Mouse (Mus musculus) stomach, postnatal 0 days (tissue): ENCODE data around the gene Gm11099. TPM values are rescaled to one million over a fixed set of nuclear protein-coding genes. Genes with fewer than 3 reads are reported as not detected.

Experiments
- ATAC-seq: fragments of 200-750 bp; cut with Nextera tagmentation; 2 replicates; pipeline ENCODE4 v1.8.0; 2017; ENCODE audit not compliant: low FRiP score, low TSS enrichment
- DNase-seq: peaks from one replicate; pipeline ENCODE4 v3.0.0-alpha.2; 2016; ENCODE audit warnings: low spot score
- H3K27ac ChIP-seq: fragments of 300-500 bp; sonication (generic); replicated peaks from 2 replicates; pipeline ENCODE4 v1.5.1; 2014; ENCODE audit warnings: mild to moderate bottlenecking, control low read depth
- H3K27me3 ChIP-seq: fragments of 300-500 bp; sonication (generic); 2 replicates; pipeline ENCODE4 v1.6.1; 2014; ENCODE audit warnings: low read length; ENCODE audit not compliant: control insufficient read depth, insufficient read depth
- H3K36me3 ChIP-seq: fragments of 300-500 bp; sonication (generic); 2 replicates; pipeline ENCODE4 v1.6.1; 2014; ENCODE audit warnings: low read length, mixed read lengths; ENCODE audit not compliant: control insufficient read depth, insufficient read depth
- H3K4me1 ChIP-seq: fragments of 300-500 bp; sonication (generic); replicated peaks from 2 replicates; pipeline ENCODE4 v1.6.1; 2014; ENCODE audit warnings: antibody characterized with exemption; ENCODE audit not compliant: control insufficient read depth, insufficient read depth
- H3K4me2 ChIP-seq: fragments of 300-500 bp; sonication (generic); replicated peaks from 2 replicates; pipeline ENCODE4 v1.6.1; 2014; ENCODE audit warnings: low read depth, mild to moderate bottlenecking, control low read depth, moderate library complexity
- H3K4me3 ChIP-seq: fragments of 300-500 bp; sonication (generic); 2 replicates; pipeline ENCODE4 v1.5.1; 2014; ENCODE audit warnings: low read depth, low read length, control low read depth
- H3K9ac ChIP-seq: fragments of 300-500 bp; sonication (generic); 2 replicates; pipeline ENCODE4 v1.6.1; 2014; ENCODE audit warnings: mild to moderate bottlenecking, low read length, control low read depth, mixed read lengths
- H3K9me3 ChIP-seq: fragments of 300-500 bp; sonication (generic); 2 replicates; pipeline ENCODE4 v1.6.1; 2016; ENCODE audit warnings: low read length; ENCODE audit not compliant: control insufficient read depth
- CTCF ChIP-seq: IDR thresholded peaks from 2 replicates; pipeline ENCODE4 v1.5.1; 2016; ENCODE audit warnings: antibody characterized with exemption, low read depth, mild to moderate bottlenecking, moderate library complexity
- EP300 ChIP-seq: optimal IDR thresholded peaks from 2 replicates; pipeline ENCODE3; 2016; ENCODE audit warnings: antibody characterized with exemption
- WGBS: fragments of 180-500 bp; shearing (Covaris S2); extraction: QIAGEN DNeasy Blood & Tissue Kit; methylation state at CpG from one replicate; pipeline ENCODE4 v1.1.7; 2014; 5-methylcytosine and 5-hydroxymethylcytosine counted together
- polyA plus RNA-seq: library from polyadenylated mRNA; unstranded; fragments of >200 nt; fragmentation: Nextera tagmentation; extraction: Ambion mirVana; gene quantifications from 2 replicates; pipeline ENCODE4 v1.2.1, GENCODE M21; 2015

Gm11099 gene
- polyA plus RNA-seq: not detected in 2 replicates

DNA sequence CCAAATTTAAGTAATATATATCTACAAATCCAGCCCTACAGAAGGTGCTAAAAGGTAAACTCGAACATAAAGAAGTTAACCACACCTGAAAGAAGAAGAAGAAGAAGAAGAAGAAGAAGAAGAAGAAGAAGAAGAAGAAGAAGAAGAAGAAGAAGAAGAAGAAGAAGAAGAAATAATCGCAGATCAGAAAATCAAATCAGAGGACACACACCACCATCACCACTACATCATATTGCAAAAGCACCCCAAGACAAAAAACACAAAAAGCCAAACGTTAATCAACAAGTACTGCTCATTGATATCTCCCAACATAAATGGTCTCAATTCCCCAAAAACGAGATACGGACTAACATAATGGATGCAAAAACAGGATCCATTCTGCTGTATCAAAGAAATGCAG is at the start of gene Gm11099:
TSS of gene Gm11099 (plus strand) at position 301 of the 400 bp plus-strand sequence.
- Histone ChIP-seq H3K9me3 (no peaks in the 10 kb centered on the region), H3K36me3 (no peaks in the 10 kb centered on the region), H3K4me3 (no peak within 1 kb of the TSS), H3K4me1 (no peaks in the 10 kb centered on the region), H3K27ac (no peak within 1 kb of the TSS), H3K27me3 (no peaks in the 10 kb centered on the region), H3K9ac (no peak within 1 kb of the TSS), H3K4me2 (no peak within 1 kb of the TSS)
- DNase-seq (no peak), ATAC-seq (no peak)
- TF ChIP-seq CTCF (no peak), EP300 (no peak)
- WGBS: 91% methylated on average over 5 of the region's 5 CpGs

DNA sequence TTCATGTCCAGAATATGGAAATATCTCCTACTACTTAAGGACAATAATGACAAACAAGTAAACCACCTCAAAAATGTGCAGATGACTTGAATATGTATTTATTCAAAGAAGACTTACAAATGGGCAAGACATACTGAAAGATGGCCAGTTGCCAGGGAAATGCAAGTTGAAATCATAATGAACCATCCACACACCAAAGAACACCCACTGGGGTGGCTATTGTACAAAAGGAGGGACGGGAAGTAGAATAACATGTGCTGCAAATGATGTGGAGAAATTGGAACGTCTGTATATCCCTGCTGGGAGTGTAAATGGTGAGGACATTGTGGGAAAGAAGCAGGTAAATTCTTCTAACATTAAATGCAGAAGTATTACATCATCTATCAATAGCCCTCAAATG is 46.3 kb upstream of the Gm11099 start:
- Histone ChIP-seq H3K4me2 (no peak overlapping the region), H3K27me3 (no peaks in the 10 kb centered on the region), H3K27ac (no peak overlapping the region), H3K9me3 (no peaks in the 10 kb centered on the region), H3K9ac (no peak overlapping the region), H3K4me3 (no peak overlapping the region), H3K36me3 (no peaks in the 10 kb centered on the region), H3K4me1 (no peaks in the 10 kb centered on the region)
- DNase-seq (no peak), ATAC-seq (no peak)
- 46% methylated on average over 2 of the region's 2 CpGs for WGBS
- TF ChIP-seq CTCF (no peak), EP300 (no peak)

DNA sequence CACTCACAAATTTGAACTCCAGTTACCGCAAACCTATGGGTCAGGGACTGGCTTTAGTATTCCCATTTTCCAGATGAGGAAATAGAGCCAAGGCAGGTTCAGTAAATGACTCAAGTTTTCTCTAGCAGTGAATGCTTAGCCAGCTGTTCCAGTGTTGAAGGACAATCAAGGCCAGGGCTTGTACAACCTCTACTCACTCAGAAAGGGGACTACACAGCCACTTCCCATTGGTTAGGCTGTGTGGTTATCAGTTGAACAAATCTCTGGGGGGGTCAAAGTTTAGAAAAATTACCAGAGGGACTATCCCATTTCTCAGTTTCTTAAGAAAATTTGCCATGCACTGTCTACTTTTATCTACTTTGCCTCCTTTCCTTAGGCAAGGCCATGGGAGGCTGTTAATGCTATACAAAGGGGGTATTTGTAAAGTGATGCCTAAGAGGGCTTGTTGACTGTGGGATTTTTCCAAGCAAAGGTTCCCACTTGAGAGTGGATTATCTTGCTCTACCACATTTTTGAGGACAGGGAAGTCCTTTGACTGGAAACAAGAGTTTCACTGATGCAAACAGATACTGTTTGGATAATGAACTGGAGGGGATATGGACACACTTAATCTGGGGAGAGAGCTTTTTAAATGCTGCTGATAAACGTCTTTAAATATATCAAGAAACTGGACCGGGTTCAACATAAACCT is 30.2 kb upstream of the Gm11099 start:
- TF ChIP-seq EP300: peak; percentile 69
- TF ChIP-seq CTCF: no peak
- ATAC-seq: peak; percentile 60
- no peaks in the 10 kb centered on the region for H3K9me3 ChIP-seq
- no peak for DNase-seq
- no peak overlapping the region for H3K9ac ChIP-seq
- H3K27ac ChIP-seq: peak overlapping the region; percentile 53
- H3K4me3 ChIP-seq: no peak overlapping the region
- no peaks in the 10 kb centered on the region for H3K4me1 ChIP-seq
- H3K4me2 ChIP-seq: no peak overlapping the region
- WGBS: 47% methylated on average over 3 of the region's 3 CpGs
- no peaks in the 10 kb centered on the region for H3K27me3 ChIP-seq
- no peaks in the 10 kb centered on the region for H3K36me3 ChIP-seq

DNA sequence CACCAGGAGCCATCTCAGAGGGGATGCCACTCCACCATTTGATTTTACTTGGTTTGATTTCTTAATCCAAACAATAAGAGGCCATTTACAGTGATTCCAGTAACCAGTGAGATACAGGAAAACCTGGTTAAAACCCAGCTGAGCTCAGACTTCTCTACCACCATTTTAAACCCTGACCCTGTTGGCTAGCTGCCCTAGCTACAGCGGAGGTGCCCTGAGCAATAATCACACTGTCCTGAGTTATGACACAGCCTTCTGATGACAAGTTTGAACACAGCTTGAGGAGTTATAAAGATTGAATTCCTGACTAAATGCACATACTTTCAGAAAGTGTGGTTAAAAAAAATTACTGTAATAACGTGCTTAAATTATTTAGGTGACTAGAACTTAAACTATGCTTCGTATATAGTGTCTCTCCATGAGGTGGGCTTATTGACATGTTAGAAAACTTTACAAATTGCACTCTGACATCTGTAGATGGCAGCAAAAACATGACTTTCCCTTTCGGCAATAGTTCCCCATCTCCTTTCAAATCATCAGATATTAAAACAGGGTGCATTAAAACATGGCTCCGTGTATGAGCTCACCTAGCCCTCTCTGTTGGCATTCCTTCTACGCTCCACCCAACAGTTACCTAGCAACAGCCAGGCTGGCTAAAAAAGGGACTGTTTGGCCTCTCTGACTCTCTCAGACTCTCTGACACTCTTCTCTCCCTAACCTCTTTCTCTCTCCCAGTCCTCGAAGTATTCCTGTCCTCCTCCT is 29.1 kb upstream of the Gm11099 start:
- H3K4me1 ChIP-seq: no peaks in the 10 kb centered on the region
- no peaks in the 10 kb centered on the region for H3K36me3 ChIP-seq
- no peak overlapping the region for H3K9ac ChIP-seq
- ATAC-seq: peak; percentile 88
- H3K9me3 ChIP-seq: no peaks in the 10 kb centered on the region
- TF ChIP-seq EP300: no peak
- peak; percentile 55 for TF ChIP-seq CTCF
- no peak overlapping the region for H3K4me3 ChIP-seq
- no peaks in the 10 kb centered on the region for H3K27me3 ChIP-seq
- no peak overlapping the region for H3K4me2 ChIP-seq
- peak overlapping the region; percentile 53 for H3K27ac ChIP-seq
- WGBS: 35% methylated on average over 7 of the region's 7 CpGs
- peak; percentile 54 for DNase-seq

DNA sequence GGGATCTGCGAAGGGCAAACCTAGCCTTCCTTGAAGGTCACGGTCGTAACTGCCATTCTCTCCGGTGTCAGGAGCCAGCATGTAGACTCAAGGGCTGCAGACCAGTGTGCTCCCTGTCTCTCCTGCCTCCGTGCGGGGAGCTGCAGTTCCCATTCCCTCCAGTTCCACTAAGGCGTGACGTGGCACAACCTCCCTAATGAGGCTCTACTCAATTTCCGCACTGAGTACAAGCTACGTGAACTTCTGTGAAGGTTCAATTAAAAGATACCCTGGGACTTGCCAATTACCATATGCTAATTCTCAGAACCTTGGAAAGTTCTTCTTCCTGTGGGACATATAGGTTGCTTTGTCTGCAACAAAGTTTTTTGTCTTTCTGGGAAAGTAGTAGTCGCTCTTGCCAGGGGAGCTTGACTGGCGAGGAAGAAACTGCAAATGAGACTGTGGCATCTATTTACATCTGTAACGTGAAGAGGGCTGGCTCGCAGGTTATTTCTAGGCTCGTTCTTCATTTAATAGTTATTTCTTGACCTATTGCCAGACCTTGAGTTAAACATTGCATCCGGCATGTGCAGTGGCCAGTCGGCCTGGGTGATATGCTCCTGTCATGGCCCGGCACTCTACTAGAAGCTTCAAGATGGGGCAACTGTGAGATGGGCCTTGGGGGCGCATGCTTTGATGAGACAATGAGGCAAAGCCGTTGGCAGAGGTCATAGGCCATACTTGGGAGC is 26.8 kb upstream of the Gm11099 start:
- TF ChIP-seq CTCF (no peak), EP300 (no peak)
- H3K9ac ChIP-seq: no peak overlapping the region
- ATAC-seq: no peak
- no peaks in the 10 kb centered on the region for H3K36me3 ChIP-seq
- H3K4me2 ChIP-seq: no peak overlapping the region
- H3K4me3 ChIP-seq: no peak overlapping the region
- 93% methylated on average over 20 of the region's 20 CpGs for WGBS
- H3K9me3 ChIP-seq: no peaks in the 10 kb centered on the region
- H3K27me3 ChIP-seq: no peaks in the 10 kb centered on the region
- H3K4me1 ChIP-seq: no peaks in the 10 kb centered on the region
- no peak overlapping the region for H3K27ac ChIP-seq
- no peak for DNase-seq
